Mouse (Mus musculus) kidney, postnatal 4 days (tissue): ENCODE data around the gene Tspan1.

ENCODE experiments used
- DNase-seq, 2 experiments: peaks; one replicate each; pipeline ENCODE4 v3.0.0; 2021; ENCODE audit warnings: mixed read lengths in 2 of 2

Gene Tspan1

DNA sequence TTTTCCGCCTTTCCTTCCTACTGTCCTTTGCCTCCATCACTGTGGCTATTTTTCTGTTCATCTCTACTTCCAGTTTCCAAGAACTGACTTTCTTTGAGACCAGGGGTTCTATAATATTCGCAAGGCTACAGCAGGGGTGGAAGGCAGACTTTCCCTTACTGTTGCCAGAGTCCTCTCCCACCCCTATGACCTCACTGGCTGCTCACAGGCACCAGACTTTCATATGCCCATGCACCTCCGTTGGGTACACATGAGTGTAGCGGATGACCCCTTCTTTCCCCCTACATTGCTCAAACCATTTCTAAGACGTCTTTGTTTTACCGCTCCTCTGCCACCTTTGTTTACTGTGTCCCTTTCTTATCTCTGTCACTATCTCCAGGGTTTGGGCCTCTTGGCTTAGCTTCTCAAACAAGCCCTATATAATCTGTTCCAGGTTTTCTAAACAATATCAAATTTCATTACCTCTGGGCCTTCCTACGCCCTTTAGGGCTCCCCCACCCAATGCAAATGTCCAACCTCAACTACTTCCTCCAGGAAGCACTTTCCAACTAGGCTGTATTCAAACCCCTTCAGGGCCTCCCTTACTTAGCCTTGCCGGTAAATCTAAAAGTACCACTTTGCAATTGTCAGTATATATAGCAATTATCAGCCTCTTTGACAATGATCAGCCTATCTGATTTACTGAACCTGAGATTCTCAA is 1.5 kb downstream of the Tspan1 start:
- no peak for DNase-seq

DNA sequence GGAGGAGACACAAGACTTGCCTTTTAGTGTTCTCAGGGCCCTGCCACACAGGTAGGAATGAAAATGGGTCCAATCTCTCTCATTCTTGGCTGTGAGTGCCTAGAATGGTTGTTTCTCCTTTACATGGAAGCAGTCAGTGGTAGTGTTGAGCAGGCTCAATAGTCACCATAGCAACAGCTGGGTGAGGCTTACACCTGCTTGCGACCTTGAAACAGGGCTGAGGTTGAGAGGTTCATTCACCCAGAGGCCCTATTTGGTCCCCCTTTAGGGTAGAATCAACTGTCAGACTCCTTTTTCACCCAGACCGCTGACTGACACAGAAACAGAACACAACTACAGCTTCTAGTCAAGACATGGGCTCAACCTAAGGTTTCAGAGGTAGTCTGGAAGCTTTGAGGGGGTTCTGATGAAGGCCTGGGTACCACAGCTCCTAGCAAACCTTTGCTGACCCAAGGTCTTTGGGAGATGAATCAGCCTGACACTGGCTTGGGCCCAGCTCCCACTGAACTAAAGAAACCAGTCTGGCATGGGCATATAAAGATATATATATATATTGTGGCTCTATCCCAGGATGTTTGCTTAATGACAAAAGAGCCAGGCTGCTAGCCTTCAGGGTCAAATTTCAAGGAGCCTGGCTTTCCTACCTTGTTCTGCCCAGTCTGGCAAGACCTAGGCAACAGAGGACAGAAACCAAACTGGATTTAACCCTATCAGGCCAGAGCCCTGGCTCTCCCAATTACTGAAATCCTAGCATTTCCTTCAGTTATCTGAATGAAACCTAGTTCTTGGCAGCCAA is 2.4 kb downstream of the Tspan1 start:
- no peak for DNase-seq

DNA sequence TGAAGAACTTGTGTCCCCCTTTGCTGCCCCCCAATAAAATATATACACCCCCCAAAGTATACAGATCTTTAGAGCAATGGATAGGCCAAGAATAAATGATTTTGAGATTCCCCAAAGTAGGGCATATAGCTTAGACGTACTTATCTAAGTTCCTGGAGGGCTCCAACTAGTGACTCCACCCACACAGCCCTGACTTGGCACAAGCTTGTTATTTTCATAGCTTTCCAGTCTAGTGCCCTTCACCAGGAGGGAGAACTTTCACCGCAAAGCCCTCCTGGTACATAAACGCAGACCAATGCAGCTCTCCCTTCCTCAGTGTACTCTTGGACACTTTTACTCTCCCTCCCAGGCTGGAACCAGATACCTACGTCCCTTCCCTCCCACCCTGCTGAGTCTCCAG is 5.3 kb downstream of the Tspan1 start:
- no peak for DNase-seq

GRCm38 (mm10) chr4:116160769-116161168 is 6.6 kb downstream of the Tspan1 start:
- no peak for DNase-seq

DNA sequence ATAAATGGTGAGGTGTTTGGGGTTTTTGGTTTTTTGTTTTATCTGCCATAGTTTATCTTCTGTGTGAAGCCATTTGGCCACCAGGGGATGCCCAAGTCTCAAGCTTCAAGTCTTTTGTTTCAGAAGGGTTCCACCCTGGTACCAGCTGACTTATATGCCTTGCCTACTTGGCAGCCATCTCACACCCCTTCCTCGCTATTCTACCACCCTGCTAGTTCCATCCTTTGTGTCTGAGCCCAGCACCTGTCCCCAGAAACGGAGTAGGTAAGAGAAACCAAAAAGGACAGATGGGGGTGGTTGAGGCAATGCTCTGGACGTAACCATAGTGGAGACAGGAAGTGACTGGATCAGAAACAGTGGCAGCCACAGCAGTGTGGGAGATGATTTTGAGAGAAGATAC is 7.5 kb downstream of the Tspan1 start:
- peak; percentile 54 to 66 for DNase-seq

DNA sequence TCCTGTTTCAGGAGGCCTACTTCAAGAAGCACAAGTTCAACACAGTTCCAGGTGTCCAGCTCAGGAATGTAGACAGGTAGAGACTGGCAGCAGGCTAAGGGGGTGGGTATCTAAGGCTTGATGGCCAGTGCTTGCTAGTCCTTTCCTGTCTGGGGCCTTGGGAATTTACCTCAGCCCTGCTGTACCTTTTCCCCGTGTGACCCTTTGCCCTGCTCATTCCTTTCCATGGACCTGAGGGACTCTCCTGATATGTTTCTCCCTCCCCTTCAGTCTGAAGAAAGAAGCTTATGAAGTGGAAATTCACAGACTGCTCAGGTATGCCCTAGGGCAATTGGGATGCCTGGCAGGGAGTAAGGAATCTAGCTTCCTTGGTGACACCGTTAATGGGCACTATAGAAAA is 9.5 kb downstream of the Tspan1 start:
- DNase-seq, result no peak

DNA sequence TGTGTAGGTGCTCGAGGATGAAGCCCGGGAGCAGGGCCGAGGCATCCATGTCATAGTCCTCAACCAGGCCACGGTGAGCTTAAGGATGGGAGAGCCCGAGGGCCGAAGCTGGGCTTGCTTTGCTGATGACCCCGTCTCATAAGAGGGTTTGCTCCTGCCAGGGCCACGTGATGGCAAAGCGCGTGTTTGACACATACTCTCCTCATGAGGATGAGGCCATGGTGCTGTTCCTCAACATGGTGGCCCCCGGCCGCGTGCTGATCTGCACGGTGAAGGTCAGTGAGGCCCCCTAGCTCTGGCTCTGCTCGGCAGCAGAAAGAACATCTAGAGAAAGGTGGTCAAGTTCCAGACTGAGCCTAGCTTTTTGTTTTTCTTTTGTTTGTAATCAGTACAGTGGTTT is 14.7 kb downstream of the Tspan1 start:
- no peak for DNase-seq

DNA sequence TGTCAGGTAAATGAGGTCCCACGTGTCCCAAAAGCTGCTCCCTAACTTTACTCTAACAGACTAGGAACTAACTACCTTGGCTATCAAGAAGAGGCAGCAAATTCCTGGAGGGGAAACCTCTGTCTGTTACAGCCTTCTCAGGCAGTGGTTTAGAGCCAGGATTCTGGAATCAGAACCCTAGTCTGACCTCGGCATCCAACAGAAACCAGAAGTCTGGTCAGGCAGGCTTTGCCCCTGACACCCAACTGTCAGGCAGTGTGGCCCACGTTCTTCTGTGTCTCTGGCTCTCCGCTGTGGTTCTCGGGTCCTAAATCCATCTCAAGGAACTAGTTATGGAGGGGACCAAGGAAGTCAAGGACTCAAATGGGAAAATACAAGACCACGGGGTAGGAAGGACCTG is 16.2 kb downstream of the Tspan1 start, which contains the start of gene Lurap1:
Gene Lurap1 (minus strand): TSS at position 101 of the 400 bp plus-strand sequence.
- DNase-seq, result no peak

GRCm38 (mm10) chr4:116150862-116151221 is 16.6 kb downstream of the Tspan1 start:
- peak in 1 of 2 experiments; percentile 27 for DNase-seq

DNA sequence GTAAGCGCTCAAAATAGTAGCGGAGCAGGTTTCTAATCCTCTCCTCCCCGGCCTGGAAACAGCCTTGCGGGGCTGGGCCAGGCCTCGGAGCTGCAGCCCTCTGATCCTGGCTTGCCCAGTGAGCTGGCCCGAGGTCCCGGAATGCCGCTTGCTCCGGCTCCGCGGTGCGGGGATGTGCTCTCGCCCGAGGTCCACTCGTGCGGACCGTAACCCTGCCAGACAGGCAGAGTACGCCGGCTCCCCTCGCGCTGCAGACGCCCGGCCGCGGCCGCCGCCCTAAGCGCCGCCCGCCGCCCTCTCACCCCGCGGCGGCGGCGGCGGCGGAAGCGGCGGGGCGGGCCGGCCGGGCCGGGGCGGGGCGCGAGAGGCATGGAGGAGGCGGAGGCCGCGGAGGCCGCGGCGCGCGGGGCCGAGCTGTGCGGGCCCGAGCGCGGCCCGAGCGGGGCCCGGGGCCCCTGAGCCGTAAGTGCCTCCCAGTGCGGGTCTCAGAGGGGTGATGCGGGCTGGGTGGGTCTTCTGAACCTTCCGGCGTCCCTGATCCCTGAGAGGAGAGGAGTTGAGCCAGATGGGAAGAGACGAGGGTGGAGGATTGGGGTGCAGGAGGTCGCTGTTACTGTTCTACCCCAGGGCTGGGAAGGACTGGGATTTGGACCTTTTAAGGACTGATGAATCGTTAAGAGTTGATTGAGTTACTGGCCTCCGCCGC is 17.1 kb downstream of the Tspan1 start:
- peak; percentile 80 to 87 for DNase-seq

DNA sequence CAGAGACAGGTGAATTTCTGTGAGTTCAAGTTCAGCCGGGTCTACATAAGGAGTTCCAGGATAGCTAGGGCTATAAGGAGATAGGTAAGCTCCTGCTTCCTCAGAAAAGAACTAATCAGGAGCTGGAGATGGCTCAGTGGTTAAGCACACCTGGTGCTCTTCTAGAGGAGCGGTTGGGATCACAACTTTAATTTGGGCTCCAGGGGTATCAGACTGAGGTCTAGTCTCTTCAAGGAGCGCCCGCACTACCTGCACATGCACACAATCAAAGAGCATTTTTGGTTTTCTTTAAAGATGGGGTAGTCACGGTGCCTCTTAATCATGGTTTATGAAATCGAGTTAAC is 17.6 kb downstream of the Tspan1 start:
- no peak for DNase-seq

- peak; percentile 80 to 82 for DNase-seq
These were observed 23.3 kb downstream of the Tspan1 start for GRCm38 (mm10) chr4:116143891-116144717.

GRCm38 (mm10) chr4:116143317-116143811 is 24.0 kb downstream of the Tspan1 start:
- DNase-seq, result peak; percentile 36 to 54

GRCm38 (mm10) chr4:116142269-116142668 is 25.1 kb downstream of the Tspan1 start:
- no peak for DNase-seq

DNA sequence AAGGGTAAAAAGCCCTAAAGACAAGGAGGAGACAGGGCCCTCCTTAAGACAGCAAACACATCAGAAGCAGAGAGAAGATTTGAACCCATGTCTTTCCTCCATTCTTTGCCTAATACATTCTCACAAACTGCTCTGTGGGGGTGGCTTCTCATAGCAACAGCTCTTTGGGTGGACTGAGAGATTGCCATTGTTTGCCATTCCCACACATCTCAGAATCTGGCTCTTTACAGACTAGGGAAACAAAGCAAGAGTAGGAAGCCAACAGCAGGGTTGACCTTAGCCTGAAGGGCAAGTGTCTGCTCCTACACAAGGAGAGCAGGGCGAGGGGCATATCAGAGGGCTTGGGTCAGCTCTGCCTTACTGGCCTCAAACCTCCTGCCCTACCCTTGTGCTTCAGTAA is 25.7 kb downstream of the Tspan1 start:
- no peak for DNase-seq

DNA sequence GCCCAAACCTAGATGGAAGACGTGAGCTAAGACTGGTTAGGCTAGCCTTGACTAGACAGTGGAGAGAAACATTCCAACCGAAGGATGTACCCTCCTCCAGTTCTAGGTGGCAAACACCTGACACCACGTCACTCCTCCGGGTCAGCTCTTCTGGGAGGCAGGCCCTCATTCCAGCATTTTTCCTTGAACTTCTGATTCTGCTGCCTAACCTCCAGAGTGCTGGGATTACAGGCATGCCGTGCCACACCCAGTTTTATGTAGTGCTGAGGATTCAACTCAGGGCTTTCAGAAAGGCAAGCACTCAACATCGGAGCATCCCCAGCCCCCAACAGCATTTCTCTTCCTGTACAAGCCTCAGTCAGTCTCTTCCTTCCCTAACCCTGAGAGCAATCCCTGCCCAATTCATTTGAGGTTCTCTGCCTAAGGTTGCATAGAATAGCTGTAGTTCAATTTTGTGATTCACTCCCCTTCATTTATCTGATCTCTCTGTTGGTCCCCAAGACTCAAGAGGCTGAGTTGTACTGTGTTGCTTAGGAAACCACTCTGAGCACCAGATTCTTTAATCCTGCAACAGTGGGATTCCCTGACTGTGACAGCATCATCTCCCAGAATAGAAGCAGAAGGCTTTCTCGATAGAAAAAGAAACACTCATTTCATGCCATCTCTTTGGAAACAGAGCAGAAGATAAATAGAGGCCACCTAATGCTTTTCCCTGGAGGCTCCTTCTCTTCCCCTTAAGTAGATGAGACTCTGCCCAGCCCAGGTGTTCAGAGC is 26.4 kb downstream of the Tspan1 start:
- no peak for DNase-seq

DNA sequence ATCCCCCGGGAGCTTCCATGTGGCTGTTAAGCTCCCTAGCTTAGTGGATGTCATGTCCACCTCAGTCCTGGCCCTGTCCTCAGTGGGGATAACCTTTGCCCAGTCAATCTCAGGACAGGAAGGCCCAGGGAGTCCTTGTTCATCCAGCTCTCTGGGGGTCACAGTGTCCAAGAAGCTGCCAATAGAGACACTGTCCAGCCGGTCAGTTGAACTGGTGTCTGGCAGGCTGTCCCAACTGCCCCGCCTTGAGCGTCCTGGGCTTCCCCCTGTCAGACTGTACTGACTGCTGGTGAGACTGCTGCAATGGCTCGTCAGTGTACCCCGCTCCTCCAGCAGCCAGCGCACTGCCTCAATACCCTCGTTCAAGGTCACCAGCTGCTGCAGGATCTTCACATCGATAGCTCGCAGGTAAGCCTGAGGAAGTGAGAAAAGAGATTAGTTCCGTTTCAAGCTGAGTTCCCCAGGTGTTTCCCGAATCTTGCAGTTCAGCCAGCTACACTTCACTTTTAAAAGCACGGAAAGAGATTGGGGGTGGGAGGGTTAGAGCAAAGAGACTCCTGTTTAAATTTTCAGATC is 29.9 kb downstream of the Tspan1 start:
- no peak for DNase-seq

GRCm38 (mm10) chr4:116134990-116135389 is 32.4 kb downstream of the Tspan1 start:
- DNase-seq, result no peak

GRCm38 (mm10) chr4:116133126-116133525 is 34.3 kb downstream of the Tspan1 start:
- no peak for DNase-seq

DNA sequence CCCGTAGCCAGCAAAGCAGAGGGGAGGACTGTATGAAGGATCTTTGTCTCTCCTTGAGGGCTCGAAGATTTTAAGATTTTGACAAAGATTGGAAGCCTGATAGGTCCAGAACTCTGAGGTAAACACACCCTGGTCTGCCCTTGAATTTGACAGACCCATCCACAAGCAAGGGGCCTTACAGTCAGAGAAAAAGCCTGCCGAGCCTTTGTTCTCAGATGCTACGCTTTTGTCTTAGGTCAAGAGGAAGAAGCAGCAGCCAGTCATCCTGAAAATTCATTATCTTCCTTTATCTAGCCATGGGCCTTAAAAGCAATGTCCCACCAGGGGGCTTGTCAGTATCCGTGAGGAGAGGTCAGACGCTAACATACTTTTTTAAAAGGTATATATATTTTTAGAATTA is 39.4 kb downstream of the Tspan1 start:
- DNase-seq, result no peak

DNA sequence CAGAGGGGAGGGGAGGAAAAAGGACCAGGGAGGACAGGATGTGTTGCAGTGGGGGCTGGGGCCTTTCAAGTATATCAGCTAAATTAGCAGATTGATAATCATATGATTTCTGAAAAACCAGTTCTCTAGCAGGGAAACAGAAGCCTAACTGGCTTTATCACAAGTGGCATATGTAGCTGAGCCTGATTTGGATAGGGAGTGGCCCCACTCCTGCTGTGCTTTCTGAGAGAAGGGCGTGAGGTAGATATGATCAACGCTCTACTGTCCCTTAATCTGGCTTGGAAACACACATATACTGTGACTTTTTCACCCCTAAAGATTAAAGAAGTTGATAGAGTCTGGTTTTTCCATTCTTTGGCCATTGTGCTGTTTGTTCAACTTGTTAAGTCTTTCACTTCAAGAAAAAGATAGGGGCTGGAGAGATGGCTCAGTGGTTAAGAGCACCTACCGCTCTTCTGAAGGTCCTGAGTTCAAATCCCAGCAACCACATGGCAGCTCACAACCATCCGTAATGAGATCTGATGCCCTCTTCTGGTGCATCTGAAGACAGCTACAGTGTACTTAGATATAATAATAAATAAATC is 41.5 kb downstream of the Tspan1 start:
- DNase-seq, result no peak
